Mouse (Mus musculus) cerebellum, adult 2 months (tissue): ENCODE data around the gene Cenpo. TPM values are rescaled to one million over a fixed set of nuclear protein-coding genes. Genes with fewer than 3 reads are reported as not detected.

Source experiments
- DNase-seq, 2 experiments: peaks; one replicate each; pipeline ENCODE4 v3.0.0; 2021
- H3K27ac ChIP-seq: fragments of 200-500 bp; 2 replicates; pipeline ENCODE4 v1.5.1; 2012; ENCODE audit warnings: low read length, control low read depth, inconsistent platforms; ENCODE audit not compliant: insufficient read depth
- H3K27me3 ChIP-seq: fragments of 200-500 bp; 2 replicates; pipeline ENCODE4 v1.6.1; 2012; ENCODE audit warnings: inconsistent platforms, mild to moderate bottlenecking, low read length, moderate library complexity; ENCODE audit not compliant: control insufficient read depth, insufficient read depth
- H3K4me1 ChIP-seq: fragments of 200-500 bp; 2 replicates; pipeline ENCODE4 v1.6.1; 2011; ENCODE audit warnings: low read length; ENCODE audit not compliant: control insufficient read depth, insufficient read depth
- H3K4me3 ChIP-seq: fragments of 200-500 bp; replicated peaks from 2 replicates; pipeline ENCODE3; 2011; ENCODE audit warnings: mild to moderate bottlenecking, low read depth, low read length, control low read depth; ENCODE audit not compliant: insufficient read depth
- CTCF ChIP-seq: fragments of 200-500 bp; IDR thresholded peaks from 2 replicates; pipeline ENCODE4 v1.5.1; 2011; ENCODE audit warnings: low read depth, mild to moderate bottlenecking, control low read depth, low read length, moderate library complexity, borderline replicate concordance; ENCODE audit not compliant: insufficient read depth
- POLR2A ChIP-seq: fragments of 200-500 bp; IDR thresholded peaks from 2 replicates; pipeline ENCODE4 v1.6.1; 2011; ENCODE audit warnings: low read length, control low read depth, borderline replicate concordance; ENCODE audit not compliant: insufficient read depth
- WGBS: fragments of 180-500 bp; shearing (Covaris S2); methylation state at CpG from one replicate; pipeline ENCODE4 v1.1.7; 2018; 5-methylcytosine and 5-hydroxymethylcytosine counted together
- polyA plus RNA-seq: library from polyadenylated mRNA; depleted of rRNA; stranded (reverse); fragments of >200 nt; gene quantifications from 2 replicates; pipeline ENCODE4 v1.2.3, GENCODE M21; 2012

Cenpo gene
- polyA plus RNA-seq, 1 experiment, result 10.4 TPM

DNA sequence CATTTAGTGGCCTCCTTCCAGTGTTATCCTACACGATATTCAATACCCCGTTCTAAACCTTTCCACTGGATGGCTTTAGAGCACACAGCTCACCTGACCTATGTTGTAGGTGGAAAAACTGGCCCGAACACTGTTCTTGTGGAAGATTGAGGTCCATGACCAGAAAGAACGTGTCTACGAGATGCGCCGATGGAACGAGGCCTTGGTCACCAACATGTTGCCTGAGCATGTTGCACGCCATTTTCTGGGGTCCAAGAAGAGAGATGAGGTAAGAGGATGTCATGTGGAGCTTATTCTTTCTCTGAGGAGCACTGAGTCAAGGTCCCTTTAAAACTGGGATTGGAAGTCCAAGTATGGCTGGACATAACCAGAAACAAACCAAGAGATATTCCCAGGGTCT lies 24.9 kb downstream of the Cenpo start:
- Histone ChIP-seq H3K27ac (no peak overlapping the region), H3K4me1 (no peaks in the 10 kb centered on the region), H3K27me3 (no peaks in the 10 kb centered on the region), H3K4me3 (no peak overlapping the region)
- WGBS, result 96% methylated on average over 9 of the region's 9 CpGs
- DNase-seq, result no peak
- TF ChIP-seq CTCF (no peak), POLR2A (no peak)

DNA sequence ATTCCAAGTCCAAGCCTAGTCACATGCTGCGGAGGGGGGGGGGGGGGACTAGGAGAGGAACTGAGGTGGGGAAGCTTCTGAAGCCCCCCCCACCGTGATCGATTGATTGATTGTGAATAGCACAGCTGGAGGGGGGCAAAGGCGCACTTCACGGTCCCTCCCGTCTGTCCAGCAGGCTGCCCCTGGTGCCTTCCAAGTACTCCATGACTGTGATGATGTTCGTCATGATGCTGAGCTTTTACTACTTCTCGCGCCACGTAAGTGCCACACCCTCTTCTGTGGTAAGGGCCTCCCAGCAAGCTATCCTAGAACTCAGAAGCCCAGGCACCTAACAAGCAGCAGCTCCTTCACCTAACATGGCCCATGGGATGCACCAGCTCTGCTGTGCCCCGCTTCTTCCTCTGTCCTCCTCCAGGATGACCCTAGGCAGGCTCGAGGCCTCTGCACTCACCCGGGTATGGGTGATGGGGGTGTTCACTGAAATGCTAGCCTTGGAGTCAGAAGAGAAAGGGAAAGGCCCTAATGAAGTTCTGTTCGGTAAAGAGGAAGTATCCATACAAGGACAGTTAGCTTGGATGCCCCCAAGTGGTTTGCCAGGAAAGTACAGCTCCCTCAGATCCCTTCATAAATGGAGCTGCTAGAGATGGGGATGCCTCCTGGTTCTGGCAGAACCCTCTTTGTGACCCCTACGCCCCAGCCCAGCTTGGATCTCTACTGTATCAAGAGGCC lies 25.5 kb downstream of the Cenpo start:
- WGBS, result 70% methylated on average over 15 of the region's 15 CpGs
- TF ChIP-seq POLR2A (no peak), CTCF (peak; percentile 59; the same call in 1 of the 2 replicates)
- Histone ChIP-seq H3K27me3 (no peaks in the 10 kb centered on the region), H3K4me1 (no peaks in the 10 kb centered on the region), H3K27ac (no peak overlapping the region), H3K4me3 (no peak overlapping the region)
- peak; percentile 55 to 65 for DNase-seq

DNA sequence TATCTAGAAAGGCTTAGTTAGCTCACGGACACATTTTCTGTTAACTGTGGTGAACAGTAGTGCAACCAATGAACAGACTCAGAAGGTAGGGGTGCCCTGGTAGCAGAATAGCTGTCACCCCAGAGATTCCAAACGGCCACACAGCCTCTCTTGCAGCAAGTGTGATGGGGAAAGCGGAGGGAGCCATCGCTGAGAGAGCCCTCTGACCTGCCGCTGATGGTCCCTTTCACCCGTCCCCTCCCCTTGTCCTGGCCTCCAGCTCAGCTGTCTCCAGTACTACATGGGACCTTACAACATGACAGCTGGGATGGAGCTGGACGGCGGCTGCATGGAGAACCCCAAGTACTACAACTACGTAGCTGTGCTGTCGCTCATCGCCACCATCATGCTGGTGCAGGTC lies 28.0 kb downstream of the Cenpo start:
- TF ChIP-seq POLR2A, result no peak
- TF ChIP-seq CTCF, result no peak
- Histone ChIP-seq H3K27me3 (no peaks in the 10 kb centered on the region), H3K4me1 (no peaks in the 10 kb centered on the region), H3K4me3 (no peak overlapping the region), H3K27ac (no peak overlapping the region)
- 91% methylated on average over 11 of the region's 11 CpGs for WGBS
- no peak for DNase-seq

DNA sequence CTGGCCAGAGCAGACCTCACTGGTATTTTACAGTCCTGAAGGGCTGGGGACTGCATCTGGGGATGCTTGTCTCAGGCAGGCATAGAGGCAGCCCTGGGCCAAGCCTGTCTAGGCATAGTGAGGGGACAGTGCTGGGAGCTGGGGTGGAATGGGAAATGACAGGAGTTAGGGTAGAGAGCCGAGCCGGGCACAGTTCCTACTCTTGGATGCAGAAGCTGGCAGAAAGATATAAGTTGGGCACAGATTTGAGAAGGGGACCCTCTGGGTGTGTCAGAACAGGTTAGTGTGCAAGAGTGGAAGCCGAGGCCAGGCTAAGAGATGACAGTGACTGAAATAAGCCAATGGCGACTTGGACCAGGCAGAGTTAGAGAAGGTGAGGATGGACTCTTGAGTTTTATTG lies 31.9 kb downstream of the Cenpo start:
- no peak for TF ChIP-seq POLR2A
- TF ChIP-seq CTCF, result no peak
- Histone ChIP-seq H3K4me3 (no peak overlapping the region), H3K4me1 (no peaks in the 10 kb centered on the region), H3K27me3 (no peaks in the 10 kb centered on the region), H3K27ac (no peak overlapping the region)
- peak in 1 of 2 experiments; percentile 13 for DNase-seq
- WGBS, result 64% methylated on average over 4 of the region's 4 CpGs

DNA sequence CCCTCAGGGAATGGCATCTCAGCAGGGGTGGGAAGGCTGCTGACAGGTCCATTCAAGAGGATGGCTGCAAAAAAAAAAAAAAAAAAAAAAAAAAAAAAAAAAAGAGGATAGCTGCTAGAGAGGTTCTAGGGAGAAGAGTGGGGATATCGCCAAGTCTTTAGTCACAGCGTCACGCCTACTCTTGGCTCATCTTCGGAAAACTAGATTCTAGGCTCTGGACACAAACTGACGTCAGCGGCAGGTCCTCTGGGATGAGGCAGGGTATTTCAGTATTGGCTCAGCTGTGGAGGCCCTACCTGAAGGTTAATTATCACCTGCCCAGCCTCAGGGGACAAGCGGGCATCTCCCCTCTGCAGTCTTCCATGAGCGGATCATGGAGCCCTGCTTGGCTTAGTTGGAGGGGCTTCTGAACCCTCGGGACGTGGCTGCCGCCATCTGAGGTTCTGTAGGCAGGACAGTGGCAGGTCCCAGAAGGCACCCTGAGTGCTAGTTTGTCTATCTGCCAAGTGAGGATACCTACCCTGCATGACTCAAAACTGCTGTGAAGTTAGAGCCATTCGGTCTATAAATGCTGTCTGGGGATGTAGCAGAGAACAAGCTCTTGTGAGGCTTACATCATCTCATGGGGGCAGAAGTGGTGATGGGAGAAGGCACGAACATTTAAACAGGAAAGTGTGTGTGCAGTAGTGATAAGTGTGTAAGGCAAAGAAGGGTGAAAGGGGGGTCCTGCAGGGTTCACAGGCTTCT lies 32.5 kb downstream of the Cenpo start:
- H3K4me1 ChIP-seq, result no peaks in the 10 kb centered on the region
- no peaks in the 10 kb centered on the region for H3K27me3 ChIP-seq
- no peak for TF ChIP-seq POLR2A
- no peak for TF ChIP-seq CTCF
- H3K4me3 ChIP-seq, result no peak overlapping the region
- peak; percentile 31 to 53 for DNase-seq
- H3K27ac ChIP-seq, result no peak overlapping the region
- WGBS, result 51% methylated on average over 13 of the region's 13 CpGs

DNA sequence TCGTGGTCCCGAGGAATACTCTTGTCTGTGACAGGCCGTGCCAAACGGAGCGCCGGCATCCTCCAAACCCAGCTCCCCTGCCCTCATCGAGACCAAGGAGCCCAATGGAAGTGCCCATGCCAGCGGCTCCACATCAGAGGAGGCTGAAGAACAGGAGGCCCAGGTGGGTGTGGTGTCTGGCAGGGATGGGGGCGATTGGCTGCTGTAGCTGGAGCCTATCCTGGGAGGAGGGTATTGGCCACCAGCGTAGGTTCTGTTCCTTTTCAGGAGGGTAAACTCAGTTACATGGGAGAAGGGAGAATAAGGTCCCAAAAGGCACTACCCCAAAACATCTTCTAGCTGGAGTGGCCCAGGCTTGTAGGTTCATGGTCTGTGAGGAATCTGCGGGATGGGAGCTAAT lies 34.8 kb downstream of the Cenpo start:
- H3K27me3 ChIP-seq, result no peaks in the 10 kb centered on the region
- no peak overlapping the region for H3K27ac ChIP-seq
- H3K4me1 ChIP-seq, result peaks cover under 1% of the 10 kb centered on the region; the same call in 1 of the 2 replicates
- no peak for TF ChIP-seq CTCF
- no peak for TF ChIP-seq POLR2A
- DNase-seq, result peak in 1 of 2 experiments; percentile 5
- WGBS, result 91% methylated on average over 11 of the region's 11 CpGs
- H3K4me3 ChIP-seq, result no peak overlapping the region

DNA sequence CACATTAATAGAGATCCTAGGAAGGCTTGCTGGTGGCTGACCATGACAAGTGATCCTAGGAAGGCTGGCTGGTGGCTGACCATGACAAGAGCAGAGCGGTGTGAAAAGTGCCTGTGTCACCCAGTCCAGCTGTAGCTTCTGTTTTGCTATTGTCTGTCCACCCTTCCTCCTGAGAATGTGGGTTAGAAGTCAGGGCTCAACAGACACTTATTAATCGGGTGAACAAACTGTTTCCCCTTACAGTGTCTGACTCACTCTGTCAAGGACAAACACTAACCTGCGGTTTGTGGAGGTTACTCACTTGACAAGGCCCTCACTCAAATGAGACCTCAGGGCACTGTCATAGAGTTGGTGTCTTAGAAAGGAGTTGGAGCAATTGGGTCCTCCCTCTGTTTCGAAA lies 35.4 kb downstream of the Cenpo start:
- no peak overlapping the region for H3K4me3 ChIP-seq
- TF ChIP-seq CTCF (no peak), POLR2A (no peak)
- 92% methylated on average over 4 of the region's 4 CpGs for WGBS
- no peaks in the 10 kb centered on the region for H3K27me3 ChIP-seq
- H3K4me1 ChIP-seq, result peaks cover 6% of the 10 kb centered on the region
- H3K27ac ChIP-seq, result no peak overlapping the region
- peak in 1 of 2 experiments; percentile 4 for DNase-seq

DNA sequence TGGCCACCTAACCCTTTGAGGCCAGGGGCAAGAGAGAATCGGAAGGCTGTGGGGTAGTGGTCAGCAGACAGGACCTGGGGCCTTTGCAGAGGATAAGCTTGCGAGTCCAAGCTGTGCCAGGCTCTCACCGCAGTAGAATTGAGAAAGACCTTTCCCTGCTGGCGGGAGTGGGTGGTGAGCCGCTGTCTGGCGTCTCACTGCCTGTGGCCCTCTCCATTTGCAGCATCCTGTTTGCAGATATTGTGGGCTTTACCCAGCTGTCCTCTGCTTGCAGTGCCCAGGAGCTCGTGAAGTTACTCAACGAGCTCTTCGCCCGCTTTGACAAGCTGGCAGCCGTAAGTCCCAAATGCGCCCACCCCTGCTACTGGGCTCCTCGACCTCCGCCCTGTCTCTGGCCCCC lies 39.5 kb downstream of the Cenpo start:
- Histone ChIP-seq H3K4me1 (peaks cover 23% of the 10 kb centered on the region), H3K4me3 (no peak overlapping the region), H3K27ac (no peak overlapping the region), H3K27me3 (no peaks in the 10 kb centered on the region)
- DNase-seq, result no peak
- WGBS, result 79% methylated on average over 14 of the region's 14 CpGs
- TF ChIP-seq POLR2A (no peak), CTCF (no peak)
